Mouse (Mus musculus) intestine, embryonic 16.5 days (tissue): ENCODE measurements around the gene Megf11. TPM values are rescaled to one million over a fixed set of nuclear protein-coding genes. Genes with fewer than 3 reads are reported as not detected.

ENCODE experiments used
- ATAC-seq: fragments of 200-750 bp; cut with Nextera tagmentation; 2 replicates; pipeline ENCODE4 v1.8.0; 2017; ENCODE audit warnings: moderate TSS enrichment, moderate library complexity
- H3K27ac ChIP-seq: fragments of 300-500 bp; sonication (generic); 2 replicates; pipeline ENCODE4 v1.5.1; 2014; ENCODE audit warnings: mild to moderate bottlenecking, low read length
- H3K27me3 ChIP-seq: fragments of 300-500 bp; sonication (generic); replicated peaks from 2 replicates; pipeline ENCODE4 v1.6.1; 2014; ENCODE audit warnings: low read length, control low read depth, mixed read lengths; ENCODE audit not compliant: control insufficient read depth, insufficient read depth
- H3K36me3 ChIP-seq: fragments of 300-500 bp; sonication (generic); 2 replicates; pipeline ENCODE4 v1.6.1; 2014; ENCODE audit warnings: low read length, control low read depth; ENCODE audit not compliant: control insufficient read depth, insufficient read depth
- H3K4me1 ChIP-seq: fragments of 300-500 bp; sonication (generic); 2 replicates; pipeline ENCODE4 v1.6.1; 2014; ENCODE audit warnings: low read length, control low read depth, mixed read lengths; ENCODE audit not compliant: control insufficient read depth, insufficient read depth
- H3K4me2 ChIP-seq: fragments of 300-500 bp; sonication (generic); 2 replicates; pipeline ENCODE4 v1.6.1; 2014; ENCODE audit warnings: low read depth, low read length, control low read depth
- H3K4me3 ChIP-seq: fragments of 300-500 bp; sonication (generic); 2 replicates; pipeline ENCODE4 v1.5.1; 2014; ENCODE audit warnings: mild to moderate bottlenecking, low read length
- H3K9ac ChIP-seq: fragments of 300-500 bp; sonication (generic); 2 replicates; pipeline ENCODE4 v1.6.1; 2014; ENCODE audit warnings: low read depth, low read length
- H3K9me3 ChIP-seq: fragments of 300-500 bp; sonication (generic); 2 replicates; pipeline ENCODE4 v1.6.1; 2016; ENCODE audit warnings: low read length, control low read depth; ENCODE audit not compliant: control insufficient read depth
- WGBS: fragments of 180-500 bp; shearing (Covaris S2); extraction: QIAGEN DNeasy Blood & Tissue Kit; methylation state at CpG from one replicate; pipeline ENCODE4 v1.1.7; 2014; 5-methylcytosine and 5-hydroxymethylcytosine counted together
- polyA plus RNA-seq: library from polyadenylated mRNA; unstranded; fragments of >200 nt; fragmentation: Nextera tagmentation; extraction: Ambion mirVana; gene quantifications from 2 replicates; pipeline ENCODE4 v1.2.1, GENCODE M21; 2015

Gene Megf11
- polyA plus RNA-seq: 0.71 and 0.76 TPM in 2 replicates

GRCm38 (mm10) chr9:64385511-64386465 lies at the start of gene Megf11:
Gene Megf11, plus strand, starts transcription at chr9:64385626.
- WGBS: under 1% methylated on average over 93 of the region's 93 CpGs
- no peaks in the 10 kb centered on the region for H3K36me3 ChIP-seq
- peak within 1 kb of the TSS; percentile 64 for H3K9ac ChIP-seq
- H3K4me3 ChIP-seq: peak within 1 kb of the TSS; percentile 63
- peaks cover 42% of the 10 kb centered on the region for H3K27me3 ChIP-seq
- H3K4me2 ChIP-seq: peak within 1 kb of the TSS; percentile 100
- peaks cover 11% of the 10 kb centered on the region; the same call in 1 of the 2 replicates for H3K4me1 ChIP-seq
- peak; percentile 72 for ATAC-seq
- no peak within 1 kb of the TSS for H3K27ac ChIP-seq
- H3K9me3 ChIP-seq: no peaks in the 10 kb centered on the region

- H3K27ac ChIP-seq: no peak overlapping the region
- no peak overlapping the region for H3K9ac ChIP-seq
- peaks cover 3% of the 10 kb centered on the region; the same call in 1 of the 2 replicates for H3K36me3 ChIP-seq
- H3K4me3 ChIP-seq: no peak overlapping the region
- peaks cover 5% of the 10 kb centered on the region; the same call in 1 of the 2 replicates for H3K4me1 ChIP-seq
- H3K4me2 ChIP-seq: no peak overlapping the region
- no peaks in the 10 kb centered on the region for H3K27me3 ChIP-seq
- WGBS: 91% methylated on average over 6 of the region's 6 CpGs
- no peaks in the 10 kb centered on the region for H3K9me3 ChIP-seq
- ATAC-seq: no peak
Measured at GRCm38 (mm10) chr9:64335825-64336224, 49.6 kb upstream of the Megf11 start.

DNA sequence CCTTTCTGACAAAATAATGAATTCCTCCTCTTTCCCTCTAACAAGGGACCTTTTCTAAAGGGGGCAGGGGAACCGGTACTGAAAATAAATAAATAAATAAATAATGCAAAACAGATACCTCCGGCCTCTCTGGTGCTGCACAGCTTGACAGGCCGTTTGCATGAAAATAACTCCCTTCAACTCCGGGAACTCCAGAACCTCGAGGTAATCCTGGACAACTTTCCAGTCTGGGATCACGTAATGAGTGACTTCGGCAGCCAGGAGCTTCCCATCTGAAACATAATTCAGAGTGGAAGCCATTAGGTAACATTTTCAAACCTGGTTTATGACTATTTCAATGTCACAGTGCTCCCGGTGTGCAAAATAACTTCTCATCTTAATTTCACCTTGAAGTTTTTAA lies 46.1 kb upstream of the Megf11 start:
- no peak overlapping the region; the same call in 1 of the 2 replicates for H3K27ac ChIP-seq
- peak overlapping the region; percentile 90 for H3K4me2 ChIP-seq
- ATAC-seq: no peak
- peaks cover 3% of the 10 kb centered on the region; the same call in 1 of the 2 replicates for H3K36me3 ChIP-seq
- WGBS: 44% methylated on average over 8 of the region's 8 CpGs
- no peaks in the 10 kb centered on the region for H3K27me3 ChIP-seq
- peaks cover 5% of the 10 kb centered on the region; the same call in 1 of the 2 replicates for H3K4me1 ChIP-seq
- peak overlapping the region; percentile 99; the same call in 1 of the 2 replicates for H3K9ac ChIP-seq
- H3K4me3 ChIP-seq: peak overlapping the region; percentile 72; the same call in 1 of the 2 replicates
- H3K9me3 ChIP-seq: no peaks in the 10 kb centered on the region

GRCm38 (mm10) chr9:64340351-64341253 lies 44.8 kb upstream of the Megf11 start:
- Histone ChIP-seq H3K4me3 (peak overlapping the region; percentile 72), H3K4me2 (peak overlapping the region; percentile 90), H3K27me3 (no peaks in the 10 kb centered on the region), H3K4me1 (peaks cover 5% of the 10 kb centered on the region; the same call in 1 of the 2 replicates), H3K9me3 (no peaks in the 10 kb centered on the region), H3K9ac (peak overlapping the region; percentile 99), H3K36me3 (peaks cover 3% of the 10 kb centered on the region; the same call in 1 of the 2 replicates), H3K27ac (peak overlapping the region; percentile 98)
- ATAC-seq: peak; percentile 92
- under 1% methylated on average over 85 of the region's 85 CpGs for WGBS

DNA sequence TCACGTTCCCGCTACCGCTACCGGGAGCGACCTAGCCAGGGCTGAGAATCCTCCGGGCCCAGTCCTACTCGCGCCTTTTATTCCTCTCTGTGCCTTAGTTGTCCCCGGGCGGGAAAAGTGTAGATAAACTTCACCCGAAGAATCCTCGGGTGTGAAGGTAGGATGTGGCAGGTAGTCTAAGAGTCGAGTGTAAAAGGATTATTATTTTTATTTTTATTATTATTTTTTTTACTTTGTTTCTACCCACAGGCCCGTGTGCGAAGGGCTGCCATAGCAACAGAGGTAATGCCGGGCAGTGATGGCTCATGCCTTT lies 44.2 kb upstream of the Megf11 start, which contains the start of gene Dis3l:
Gene Dis3l, minus strand, starts transcription at position 35 of the 313 bp plus-strand sequence.
- Histone ChIP-seq H3K4me2 (peak within 1 kb of the TSS; percentile 90), H3K36me3 (peaks cover under 1% of the 10 kb centered on the region; the same call in 1 of the 2 replicates), H3K4me1 (peaks cover 5% of the 10 kb centered on the region; the same call in 1 of the 2 replicates), H3K9me3 (no peaks in the 10 kb centered on the region), H3K27ac (peak within 1 kb of the TSS; percentile 98), H3K27me3 (no peaks in the 10 kb centered on the region), H3K9ac (peak within 1 kb of the TSS; percentile 99), H3K4me3 (peak within 1 kb of the TSS; percentile 72)
- no peak for ATAC-seq
- WGBS: 7% methylated on average over 16 of the region's 16 CpGs

DNA sequence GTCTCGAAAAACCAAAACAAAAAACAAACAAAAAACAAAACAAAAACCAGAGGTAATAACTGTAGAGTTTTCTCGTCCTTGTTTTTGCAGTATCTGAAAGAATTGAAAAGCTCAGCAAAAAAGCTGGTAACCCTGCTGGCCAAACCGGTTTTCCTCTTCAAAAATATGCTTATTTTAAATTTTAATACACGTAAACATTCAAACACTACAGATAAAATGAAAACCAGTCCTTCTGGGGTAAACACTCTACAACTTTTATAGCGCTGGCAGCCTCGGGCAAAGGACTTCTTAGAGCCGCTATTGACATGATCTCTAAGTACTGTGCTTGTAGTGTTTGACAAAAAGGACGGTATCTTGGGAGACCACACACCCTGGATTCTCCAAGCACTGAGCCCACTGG lies 43.8 kb upstream of the Megf11 start:
- ATAC-seq: no peak
- Histone ChIP-seq H3K4me1 (peaks cover 5% of the 10 kb centered on the region; the same call in 1 of the 2 replicates), H3K27ac (no peak overlapping the region; the same call in 1 of the 2 replicates), H3K27me3 (no peaks in the 10 kb centered on the region), H3K4me3 (peak overlapping the region; percentile 72), H3K36me3 (no peaks in the 10 kb centered on the region), H3K4me2 (peak overlapping the region; percentile 90; the same call in 1 of the 2 replicates), H3K9me3 (no peaks in the 10 kb centered on the region), H3K9ac (no peak overlapping the region)
- WGBS: 73% methylated on average over 8 of the region's 8 CpGs

GRCm38 (mm10) chr9:64343656-64344055 lies 41.8 kb upstream of the Megf11 start:
- H3K9ac ChIP-seq: no peak overlapping the region
- 92% methylated on average over 2 of the region's 2 CpGs for WGBS
- H3K4me3 ChIP-seq: no peak overlapping the region
- peaks cover 5% of the 10 kb centered on the region; the same call in 1 of the 2 replicates for H3K4me1 ChIP-seq
- no peak overlapping the region for H3K4me2 ChIP-seq
- no peak for ATAC-seq
- no peak overlapping the region for H3K27ac ChIP-seq
- no peaks in the 10 kb centered on the region for H3K36me3 ChIP-seq
- no peaks in the 10 kb centered on the region for H3K9me3 ChIP-seq
- H3K27me3 ChIP-seq: no peaks in the 10 kb centered on the region

GRCm38 (mm10) chr9:64345931-64346330 lies 39.5 kb upstream of the Megf11 start:
- no peak overlapping the region for H3K27ac ChIP-seq
- ATAC-seq: no peak
- 57% methylated on average over 5 of the region's 5 CpGs for WGBS
- no peaks in the 10 kb centered on the region for H3K4me1 ChIP-seq
- H3K27me3 ChIP-seq: no peaks in the 10 kb centered on the region
- H3K4me3 ChIP-seq: no peak overlapping the region
- H3K36me3 ChIP-seq: no peaks in the 10 kb centered on the region
- no peaks in the 10 kb centered on the region for H3K9me3 ChIP-seq
- H3K9ac ChIP-seq: no peak overlapping the region
- no peak overlapping the region for H3K4me2 ChIP-seq
